Mouse (Mus musculus) liver, adult 2 months (tissue): ENCODE measurements around the gene Cacnb4.

Experiments used
- CTCF ChIP-seq: fragments of 200-500 bp; IDR thresholded peaks from 2 replicates; pipeline ENCODE4 v1.5.1; 2011; ENCODE audit warnings: low read depth, low read length, control low read depth
- POLR2A ChIP-seq: fragments of 200-500 bp; IDR thresholded peaks from 2 replicates; pipeline ENCODE4 v1.6.1; 2011; ENCODE audit warnings: low read length, control low read depth; ENCODE audit not compliant: insufficient read depth; ENCODE audit errors: extremely low read depth

DNA sequence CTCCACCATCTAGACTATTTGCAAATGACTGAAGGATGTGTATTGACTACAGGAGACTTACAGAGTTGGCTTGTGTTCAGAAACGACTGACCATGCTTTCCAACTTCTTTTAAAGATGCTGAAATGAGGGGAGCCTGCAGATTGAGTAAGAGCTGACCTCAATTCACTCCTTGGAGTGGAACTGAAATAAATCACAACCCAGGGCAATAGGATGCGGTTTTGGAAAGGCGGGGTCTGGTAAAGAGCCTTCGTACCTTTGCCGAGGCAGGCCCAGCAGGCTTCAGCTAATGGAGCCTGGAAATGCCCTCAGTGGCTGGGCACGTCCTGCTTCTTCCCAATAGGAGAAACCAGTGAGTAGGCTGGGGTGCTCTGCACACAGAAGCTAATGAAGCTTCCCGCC, 147.4 kb downstream of the Cacnb4 start:
- no peak for TF ChIP-seq CTCF
- TF ChIP-seq POLR2A: no peak
